In genomic region chr16:49278478-49278877, GRCm38 (mm10) we compare ENCODE assay signal across 8 mouse cellular contexts.
A peak's percentile ranks its signal among the peaks of the same experiment; 100 is the strongest.
DNase-seq lines count a peak whose midpoint lies in the region; ATAC-seq and TF ChIP-seq lines count a peak whose summit lies in the region.

No protein-coding gene starts in this region.

- no peaks in the 10 kb centered on the region for H3K36me3 ChIP-seq in limb, embryonic 10.5 days
- H3K36me3 ChIP-seq in stomach, postnatal 0 days (ENCODE audit: control insufficient read depth, insufficient read depth, low read length): no peaks in the 10 kb centered on the region

- TF ChIP-seq EP300 in stomach, postnatal 0 days (optimal IDR thresholded peaks at IDR 0.05): no peak

- peak; percentile 87 for TF ChIP-seq CTCF in stomach, postnatal 0 days (IDR thresholded peaks at IDR 0.05; ENCODE audit: low read depth)

- H3K9ac ChIP-seq in stomach, postnatal 0 days (ENCODE audit: low read length): no peak overlapping the region

- 2% methylated on average over 2 of the region's 2 CpGs for WGBS in limb, embryonic 10.5 days
- WGBS in stomach, postnatal 0 days: 5% methylated on average over 2 of the region's 2 CpGs

- no peak for ATAC-seq in stomach, postnatal 0 days (ENCODE audit: low FRiP score, low TSS enrichment)

- no peaks in the 10 kb centered on the region for H3K4me1 ChIP-seq in limb, embryonic 10.5 days
- no peaks in the 10 kb centered on the region for H3K4me1 ChIP-seq in stomach, postnatal 0 days (replicated peaks; ENCODE audit: control insufficient read depth, insufficient read depth)

- no peak overlapping the region for H3K27ac ChIP-seq in limb, embryonic 10.5 days
- no peak overlapping the region for H3K27ac ChIP-seq in stomach, postnatal 0 days (replicated peaks)

- H3K4me3 ChIP-seq in limb, embryonic 10.5 days: no peak overlapping the region
- H3K4me3 ChIP-seq in stomach, postnatal 0 days (ENCODE audit: low read depth, low read length): no peak overlapping the region

- H3K9me3 ChIP-seq in limb, embryonic 10.5 days (replicated peaks): no peaks in the 10 kb centered on the region
- H3K9me3 ChIP-seq in stomach, postnatal 0 days (ENCODE audit: control insufficient read depth, low read length): no peaks in the 10 kb centered on the region

- H3K4me2 ChIP-seq in stomach, postnatal 0 days (replicated peaks; ENCODE audit: low read depth): no peak overlapping the region

- H3K27me3 ChIP-seq in limb, embryonic 10.5 days (ENCODE audit: low read depth, poor library complexity, severe bottlenecking): no peaks in the 10 kb centered on the region
- H3K27me3 ChIP-seq in stomach, postnatal 0 days (ENCODE audit: control insufficient read depth, insufficient read depth, low read length): no peaks in the 10 kb centered on the region

- peak; percentile 95 for DNase-seq in 3T3-L1 (ENCODE audit: low read depth, low spot score)
- peak; percentile 8 for DNase-seq in T-cell, adult 2 months (ENCODE audit: low spot score)
- DNase-seq in cerebellum, postnatal 10 days: peak; percentile 91 to 95
- peak; percentile 54 to 58 for DNase-seq in frontal cortex, postnatal 36 days (ENCODE audit: low spot score in 2 of 2)
- peak; percentile 20 for DNase-seq in kidney, adult 11 months
- DNase-seq in limb, embryonic 10.5 days (ENCODE audit: low spot score): peak; percentile 76
- DNase-seq in naive thymus-derived CD4-positive, alpha-beta T cell, adult 2 months (ENCODE audit: low read depth): peak; percentile 67
- peak; percentile 64 for DNase-seq in stomach, postnatal 0 days (ENCODE audit: low spot score)

Comparison
In these comparisons a context has a peak if more than half of its experiments do, and no peak if none do; other contexts are left out.
1. DNase-seq: peak in every context shown above with its lines; median percentile 95 in 3T3-L1; 93 in cerebellum, postnatal 10 days; 76 in limb, embryonic 10.5 days; 67 in naive thymus-derived CD4-positive, alpha-beta T cell, adult 2 months; 64 in stomach, postnatal 0 days; 56 in frontal cortex, postnatal 36 days; 20 in kidney, adult 11 months; 8 in T-cell, adult 2 months.